11 mouse cellular contexts compared by ENCODE assay signal in the genomic region with DNA sequence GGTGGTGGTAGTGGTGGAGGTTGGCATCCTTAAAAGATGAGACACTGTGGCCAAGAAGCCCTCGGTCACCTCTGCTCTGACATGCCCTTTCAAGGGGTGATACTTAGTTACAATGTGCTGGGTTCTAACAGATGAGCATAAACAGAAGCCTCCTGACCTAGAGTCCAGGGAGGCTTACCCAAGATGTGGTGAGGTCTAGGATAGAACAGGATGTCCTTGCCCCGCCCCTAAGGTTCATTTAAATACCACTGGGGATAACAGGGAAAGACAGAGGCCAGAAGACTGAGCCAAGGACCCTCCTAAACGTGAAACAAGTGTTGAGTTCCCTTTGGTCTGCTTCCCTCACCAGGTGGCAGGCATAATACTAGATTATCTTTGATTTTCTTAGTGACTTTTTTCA. TPM values are rescaled to one million over a fixed set of nuclear protein-coding genes. Genes with fewer than 3 reads are reported as not detected.
DNase-seq lines count a peak whose midpoint lies in the region; ATAC-seq and TF ChIP-seq lines count a peak whose summit lies in the region.
"Had no signal": no experiment of that assay in that cellular context is flagged by ENCODE, and none has a peak within 500 bp of the region (broad histone marks: within the 10 kb centered on the region; RNA-seq: fewer than 3 reads in every experiment).

No protein-coding gene starts in this region.

- H3K36me3 ChIP-seq in heart, embryonic 13.5 days: peaks cover 16% of the 10 kb centered on the region
- H3K36me3 ChIP-seq in neural tube, embryonic 12.5 days: no peaks in the 10 kb centered on the region; the same call in 1 of the 2 replicates
- peaks cover 19% of the 10 kb centered on the region; the same call in 1 of the 2 replicates for H3K36me3 ChIP-seq in limb, embryonic 14.5 days (ENCODE audit: control insufficient read depth, insufficient read depth, low read length)
- H3K36me3 ChIP-seq in stomach, embryonic 16.5 days (ENCODE audit: control insufficient read depth, insufficient read depth, low read length): no peaks in the 10 kb centered on the region

- intact Hi-C loops in heart, postnatal 10 days (cut with DNase I): loop anchor here (5.0 kb wide), 1 partner anchor 49 kb away; the partner anchor contains the start of gene Tgfb1i1

- no peaks in the 10 kb centered on the region for H3K27me3 ChIP-seq in heart, embryonic 13.5 days (replicated peaks)
- no peaks in the 10 kb centered on the region for H3K27me3 ChIP-seq in neural tube, embryonic 12.5 days (replicated peaks)
- no peaks in the 10 kb centered on the region for H3K27me3 ChIP-seq in limb, embryonic 14.5 days (ENCODE audit: control insufficient read depth, insufficient read depth, low read length)
- H3K27me3 ChIP-seq in stomach, embryonic 16.5 days (ENCODE audit: control insufficient read depth, insufficient read depth, low read length): no peaks in the 10 kb centered on the region

- no peaks in the 10 kb centered on the region for H3K9me3 ChIP-seq in heart, embryonic 13.5 days
- no peaks in the 10 kb centered on the region for H3K9me3 ChIP-seq in neural tube, embryonic 12.5 days
- no peaks in the 10 kb centered on the region for H3K9me3 ChIP-seq in limb, embryonic 14.5 days (ENCODE audit: control insufficient read depth, low read length)
- no peaks in the 10 kb centered on the region for H3K9me3 ChIP-seq in stomach, embryonic 16.5 days (replicated peaks; ENCODE audit: control insufficient read depth, low read length)

- DNase-seq in heart, postnatal 10 days: no peak
- DNase-seq in neural tube, embryonic 10.5 days (ENCODE audit: extremely low spot score, low spot score): no peak
- DNase-seq in limb, embryonic 14.5 days (ENCODE audit: low spot score): no peak
- no peak for DNase-seq in cerebellum, postnatal 10 days

- no peak overlapping the region for H3K27ac ChIP-seq in heart, embryonic 13.5 days (replicated peaks)
- H3K27ac ChIP-seq in neural tube, embryonic 12.5 days: no peak overlapping the region
- no peak overlapping the region for H3K27ac ChIP-seq in limb, embryonic 14.5 days (replicated peaks; ENCODE audit: low read depth, low read length)
- H3K27ac ChIP-seq in stomach, embryonic 16.5 days (ENCODE audit: low read length): no peak overlapping the region

- H3K9ac ChIP-seq in heart, embryonic 13.5 days: 0 out of 2 replicates have a peak overlapping the region, but pooled peaks have one; percentile 87
- H3K9ac ChIP-seq in neural tube, embryonic 12.5 days: no peak overlapping the region
- H3K9ac ChIP-seq in limb, embryonic 14.5 days (ENCODE audit: low read depth, low read length, severe bottlenecking): no peak overlapping the region
- peak overlapping the region; percentile 94; the same call in 1 of the 2 replicates for H3K9ac ChIP-seq in stomach, embryonic 16.5 days (ENCODE audit: low read length)

- H3K4me3 ChIP-seq in heart, embryonic 13.5 days: peak overlapping the region; percentile 76; the same call in 1 of the 2 replicates
- H3K4me3 ChIP-seq in neural tube, embryonic 12.5 days: no peak overlapping the region
- H3K4me3 ChIP-seq in limb, embryonic 14.5 days (replicated peaks; ENCODE audit: low read length): no peak overlapping the region
- peak overlapping the region; percentile 89; the same call in 1 of the 2 replicates for H3K4me3 ChIP-seq in stomach, embryonic 16.5 days (replicated peaks; ENCODE audit: low read length)

- no peak for ATAC-seq in heart, embryonic 13.5 days (ENCODE audit: extremely low read depth, insufficient number of reproducible peaks, low FRiP score, low TSS enrichment)
- ATAC-seq in neural tube, embryonic 12.5 days (ENCODE audit: low FRiP score, low read depth): no peak
- no peak for ATAC-seq in limb, embryonic 14.5 days (ENCODE audit: low FRiP score, low read depth)
- no peak for ATAC-seq in stomach, embryonic 16.5 days (ENCODE audit: insufficient read depth, low FRiP score)
- ATAC-seq in inflammation-experienced regulatory T-cells, adult 6 months: no peak

- no peak for TF ChIP-seq POLR2A in limb, embryonic 14.5 days (IDR thresholded peaks at IDR 0.05; ENCODE audit: borderline replicate concordance, extremely low read depth, insufficient read depth, insufficient read length)

- peak overlapping the region; percentile 90; the same call in 1 of the 2 replicates for H3K4me2 ChIP-seq in heart, embryonic 13.5 days
- H3K4me2 ChIP-seq in neural tube, embryonic 12.5 days (replicated peaks): peak overlapping the region; percentile 90; the same call in 1 of the 2 replicates
- H3K4me2 ChIP-seq in limb, embryonic 14.5 days (replicated peaks; ENCODE audit: low read depth, low read length, severe bottlenecking): peak overlapping the region; percentile 66
- H3K4me2 ChIP-seq in stomach, embryonic 16.5 days (ENCODE audit: low read depth, low read length): peak overlapping the region; percentile 95

- H3K4me1 ChIP-seq in heart, embryonic 13.5 days: peaks cover 18% of the 10 kb centered on the region
- peaks cover 10% of the 10 kb centered on the region for H3K4me1 ChIP-seq in neural tube, embryonic 12.5 days
- peaks cover 17% of the 10 kb centered on the region for H3K4me1 ChIP-seq in limb, embryonic 14.5 days (ENCODE audit: control insufficient read depth, insufficient read depth, low read length)
- H3K4me1 ChIP-seq in stomach, embryonic 16.5 days (ENCODE audit: control insufficient read depth, insufficient read depth, low read length): peaks cover 20% of the 10 kb centered on the region

- 73% methylated on average over 3 of the region's 3 CpGs for WGBS in heart, embryonic 13.5 days
- WGBS in neural tube, embryonic 12.5 days: 68% methylated on average over 3 of the region's 3 CpGs
- 64% methylated on average over 3 of the region's 3 CpGs for WGBS in limb, embryonic 14.5 days
- 62% methylated on average over 3 of the region's 3 CpGs for WGBS in stomach, embryonic 16.5 days

RNA-seq across cellular contexts. Expression of gene BC017158, which starts 1.5 kb away (rescaled TPM):
- 16.6 and 17.3 TPM in 2 replicates for polyA plus RNA-seq in heart, embryonic 13.5 days (2015; fragmentation: Nextera tagmentation; extraction: Ambion mirVana)
- total RNA-seq in heart, postnatal 10 days (2021): 10 to 100 TPM; 10.3 to 10.8 TPM
- polyA plus RNA-seq in neural tube, embryonic 12.5 days (2016; fragmentation: Nextera tagmentation; extraction: Ambion mirVana): 20.1 and 23.3 TPM in 2 replicates
- 46.1 and 52.6 TPM in 2 replicates for polyA plus RNA-seq in limb, embryonic 14.5 days (2012; rRNA removed)
- 28.5 and 31.8 TPM in 2 replicates for polyA plus RNA-seq in limb, embryonic 14.5 days (2014; fragmentation: Nextera tagmentation; extraction: Ambion mirVana)
- polyA plus RNA-seq in stomach, embryonic 16.5 days (2015; fragmentation: Nextera tagmentation; extraction: Ambion mirVana): 33.6 and 35.5 TPM in 2 replicates
- 1 to 10 TPM; 5.4 to 8.6 (median 7.3) TPM for polyA plus RNA-seq in inflammation-experienced regulatory T-cells, adult 6 months (2017; shearing (Covaris generic))

RNA-seq across cellular contexts. Expression of gene Slc5a2, which starts 31.1 kb away (rescaled TPM):
- polyA plus RNA-seq in heart, embryonic 13.5 days (2015; fragmentation: Nextera tagmentation; extraction: Ambion mirVana): not detected in 2 replicates
- total RNA-seq in heart, postnatal 10 days (2021): not detected
- not detected in 2 replicates for polyA plus RNA-seq in neural tube, embryonic 12.5 days (2016; fragmentation: Nextera tagmentation; extraction: Ambion mirVana)
- polyA plus RNA-seq in limb, embryonic 14.5 days (2012; rRNA removed): 0.04 TPM in 1 of 2 replicates, not detected in the other
- not detected in 2 replicates for polyA plus RNA-seq in limb, embryonic 14.5 days (2014; fragmentation: Nextera tagmentation; extraction: Ambion mirVana)
- polyA plus RNA-seq in stomach, embryonic 16.5 days (2015; fragmentation: Nextera tagmentation; extraction: Ambion mirVana): 0.67 and 0.72 TPM in 2 replicates
- polyA plus RNA-seq in inflammation-experienced regulatory T-cells, adult 6 months (2017; shearing (Covaris generic)): not detected
- total RNA-seq: left cerebral cortex, postnatal 36 days; monocyte, adult 5-6 weeks had no signal
- polyA plus RNA-seq: large intestine, adult 2 months had no signal

RNA-seq across cellular contexts. Expression of gene Tgfb1i1, which starts 49.9 kb away (rescaled TPM):
- 165 and 177 TPM in 2 replicates for polyA plus RNA-seq in heart, embryonic 13.5 days (2015; fragmentation: Nextera tagmentation; extraction: Ambion mirVana)
- 10 to 100 TPM; 52.1 to 57.0 TPM for total RNA-seq in heart, postnatal 10 days (2021)
- polyA plus RNA-seq in neural tube, embryonic 12.5 days (2016; fragmentation: Nextera tagmentation; extraction: Ambion mirVana): 38.1 and 38.3 TPM in 2 replicates
- polyA plus RNA-seq in limb, embryonic 14.5 days (2012; rRNA removed): 46.0 and 55.5 TPM in 2 replicates
- 51.2 and 55.4 TPM in 2 replicates for polyA plus RNA-seq in limb, embryonic 14.5 days (2014; fragmentation: Nextera tagmentation; extraction: Ambion mirVana)
- polyA plus RNA-seq in stomach, embryonic 16.5 days (2015; fragmentation: Nextera tagmentation; extraction: Ambion mirVana): 234 and 250 TPM in 2 replicates
- polyA plus RNA-seq in inflammation-experienced regulatory T-cells, adult 6 months (2017; shearing (Covaris generic)): 1 to 10 TPM in 1 of 3 experiments, under 1 TPM in 1, not detected in 1; 0.26 to 1.0 TPM
- total RNA-seq: monocyte, adult 5-6 weeks had no signal

RNA-seq across cellular contexts. Expression of gene 9130023H24Rik, which starts 58.7 kb away (rescaled TPM):
- 5.8 and 6.5 TPM in 2 replicates for polyA plus RNA-seq in heart, embryonic 13.5 days (2015; fragmentation: Nextera tagmentation; extraction: Ambion mirVana)
- total RNA-seq in heart, postnatal 10 days (2021): 1 to 10 TPM; 4.5 to 5.4 TPM
- polyA plus RNA-seq in neural tube, embryonic 12.5 days (2016; fragmentation: Nextera tagmentation; extraction: Ambion mirVana): 10.7 and 12.6 TPM in 2 replicates
- 3.2 and 3.4 TPM in 2 replicates for polyA plus RNA-seq in limb, embryonic 14.5 days (2012; rRNA removed)
- polyA plus RNA-seq in limb, embryonic 14.5 days (2014; fragmentation: Nextera tagmentation; extraction: Ambion mirVana): 8.1 and 8.8 TPM in 2 replicates
- polyA plus RNA-seq in stomach, embryonic 16.5 days (2015; fragmentation: Nextera tagmentation; extraction: Ambion mirVana): 6.9 and 7.4 TPM in 2 replicates
- polyA plus RNA-seq in inflammation-experienced regulatory T-cells, adult 6 months (2017; shearing (Covaris generic)): 1 to 10 TPM; 2.6 to 4.9 (median 2.8) TPM

RNA-seq across cellular contexts. Expression of gene Armc5, which starts 59.4 kb away (rescaled TPM):
- polyA plus RNA-seq in heart, embryonic 13.5 days (2015; fragmentation: Nextera tagmentation; extraction: Ambion mirVana): 12.8 and 13.1 TPM in 2 replicates
- 10 to 100 TPM; 11.7 to 13.3 TPM for total RNA-seq in heart, postnatal 10 days (2021)
- polyA plus RNA-seq in neural tube, embryonic 12.5 days (2016; fragmentation: Nextera tagmentation; extraction: Ambion mirVana): 15.2 and 17.3 TPM in 2 replicates
- 21.2 and 31.9 TPM in 2 replicates for polyA plus RNA-seq in limb, embryonic 14.5 days (2012; rRNA removed)
- polyA plus RNA-seq in limb, embryonic 14.5 days (2014; fragmentation: Nextera tagmentation; extraction: Ambion mirVana): 14.5 and 16.7 TPM in 2 replicates
- 14.0 and 14.5 TPM in 2 replicates for polyA plus RNA-seq in stomach, embryonic 16.5 days (2015; fragmentation: Nextera tagmentation; extraction: Ambion mirVana)
- 1 to 10 TPM; 4.9 to 5.6 (median 5.5) TPM for polyA plus RNA-seq in inflammation-experienced regulatory T-cells, adult 6 months (2017; shearing (Covaris generic))

Comparison
In these comparisons a context has a peak if more than half of its experiments do, and no peak if none do; other contexts are left out.
1. H3K4me3 ChIP-seq: peak in heart, embryonic 13.5 days (single experiment) and stomach, embryonic 16.5 days (single experiment); none in neural tube, embryonic 12.5 days (single experiment) and limb, embryonic 14.5 days (single experiment).
2. H3K9ac ChIP-seq: peak in heart, embryonic 13.5 days (single experiment) and stomach, embryonic 16.5 days (single experiment); none in neural tube, embryonic 12.5 days (single experiment) and limb, embryonic 14.5 days (single experiment).
3. RNA of gene Tgfb1i1, which starts 49.9 kb away (polyA plus RNA-seq): 234 to 250 TPM in stomach, embryonic 16.5 days, 165 to 177 TPM in heart, embryonic 13.5 days, 46.0 to 55.5 TPM in limb, embryonic 14.5 days and 38.1 to 38.3 TPM in neural tube, embryonic 12.5 days; 0.26 to 1.0 TPM in inflammation-experienced regulatory T-cells, adult 6 months; every median in the first group is over 10 times any median in the second.
4. Peak in every context shown above with its lines, with median percentiles within 50 percentile points of each other: H3K4me2 ChIP-seq.